Mouse (Mus musculus): Measurements from ENCODE around the gene Dpy30.

Dpy30 gene

GRCm38 (mm10) chr17:74295026-74295970, 28.4 kb downstream of the Dpy30 start, which contains the start of gene Memo1:
Gene Memo1 (minus strand): TSS chr17:74295521.
- DNase-seq (ENCODE audit: low read depth in 1 of 2, low spot score in 2 of 2): peak in 1 of 2 experiments; percentile 28

GRCm38 (mm10) chr17:74294426-74295025, 29.2 kb downstream of the Dpy30 start:
- DNase-seq (ENCODE audit: low read depth in 1 of 2, low spot score in 2 of 2): peak in 1 of 2 experiments; percentile 46

- DNase-seq (ENCODE audit: low read depth in 1 of 2, low spot score in 2 of 2): no peak
These were observed 29.9 kb downstream of the Dpy30 start for GRCm38 (mm10) chr17:74293687-74294425.

- no peak for DNase-seq (ENCODE audit: low read depth in 1 of 2, low spot score in 2 of 2)
These were observed 31.9 kb downstream of the Dpy30 start for GRCm38 (mm10) chr17:74291640-74292361.

GRCm38 (mm10) chr17:74290869-74291268, 32.9 kb downstream of the Dpy30 start:
- no peak for DNase-seq (ENCODE audit: low read depth in 1 of 2, low spot score in 2 of 2)

- DNase-seq (ENCODE audit: low read depth in 1 of 2, low spot score in 2 of 2): no peak
These were observed 33.5 kb downstream of the Dpy30 start for GRCm38 (mm10) chr17:74290198-74290597.

- DNase-seq (ENCODE audit: low read depth in 1 of 2, low spot score in 2 of 2): no peak
These were observed 35.1 kb downstream of the Dpy30 start for GRCm38 (mm10) chr17:74288626-74289025.

- no peak for DNase-seq (ENCODE audit: low read depth in 1 of 2, low spot score in 2 of 2)
These were observed 37.5 kb downstream of the Dpy30 start for GRCm38 (mm10) chr17:74286140-74286730.

GRCm38 (mm10) chr17:74285730-74286129, 38.0 kb downstream of the Dpy30 start:
- no peak for DNase-seq (ENCODE audit: low read depth in 1 of 2, low spot score in 2 of 2)

- no peak for DNase-seq (ENCODE audit: low read depth in 1 of 2, low spot score in 2 of 2)
These were observed 39.2 kb downstream of the Dpy30 start for GRCm38 (mm10) chr17:74284397-74285115.

- no peak for DNase-seq (ENCODE audit: low read depth in 1 of 2, low spot score in 2 of 2)
These were observed 41.7 kb downstream of the Dpy30 start for GRCm38 (mm10) chr17:74282024-74282423.

- no peak for DNase-seq (ENCODE audit: low read depth in 1 of 2, low spot score in 2 of 2)
These were observed 44.5 kb downstream of the Dpy30 start for GRCm38 (mm10) chr17:74278966-74279869.

GRCm38 (mm10) chr17:74274471-74274870, 49.3 kb downstream of the Dpy30 start:
- DNase-seq (ENCODE audit: low read depth in 1 of 2, low spot score in 2 of 2): no peak

GRCm38 (mm10) chr17:74272683-74273205, 51.0 kb downstream of the Dpy30 start:
- no peak for DNase-seq (ENCODE audit: low read depth in 1 of 2, low spot score in 2 of 2)

GRCm38 (mm10) chr17:74271541-74272268, 52.0 kb downstream of the Dpy30 start:
- DNase-seq (ENCODE audit: low read depth in 1 of 2, low spot score in 2 of 2): no peak

- DNase-seq (ENCODE audit: low read depth in 1 of 2, low spot score in 2 of 2): no peak
These were observed 53.5 kb downstream of the Dpy30 start for GRCm38 (mm10) chr17:74270205-74270604.

GRCm38 (mm10) chr17:74267415-74268180, 56.1 kb downstream of the Dpy30 start:
- no peak for DNase-seq (ENCODE audit: low read depth in 1 of 2, low spot score in 2 of 2)
